Mouse (Mus musculus) embryonic facial prominence, embryonic 14.5 days (tissue): Measurements from ENCODE around the gene Cmtm6. TPM values are rescaled to one million over a fixed set of nuclear protein-coding genes. Genes with fewer than 3 reads are reported as not detected.

Experiments
- ATAC-seq: fragments of 200-750 bp; cut with Nextera tagmentation; 2 replicates; pipeline ENCODE4 v1.8.0; 2017; ENCODE audit warnings: low read depth, moderate number of reproducible peaks, moderate TSS enrichment
- DNase-seq: peaks from one replicate; pipeline ENCODE4 v3.0.0-alpha.2; 2015; ENCODE audit warnings: low spot score
- H3K27ac ChIP-seq: fragments of 300-500 bp; sonication (generic); replicated peaks from 2 replicates; pipeline ENCODE4 v1.5.1; 2014; ENCODE audit warnings: low read depth, mild to moderate bottlenecking, low read length, moderate library complexity
- H3K27me3 ChIP-seq: fragments of 300-500 bp; sonication (generic); replicated peaks from 2 replicates; pipeline ENCODE4 v1.6.1; 2014; ENCODE audit warnings: low read length; ENCODE audit not compliant: control insufficient read depth, insufficient read depth
- H3K36me3 ChIP-seq: fragments of 300-500 bp; sonication (generic); 2 replicates; pipeline ENCODE4 v1.6.1; 2014; ENCODE audit warnings: low read length, mixed read lengths; ENCODE audit not compliant: control insufficient read depth, insufficient read depth
- H3K4me1 ChIP-seq: fragments of 300-500 bp; sonication (generic); 2 replicates; pipeline ENCODE4 v1.6.1; 2014; ENCODE audit warnings: antibody characterized with exemption, low read length; ENCODE audit not compliant: control insufficient read depth, insufficient read depth
- H3K4me2 ChIP-seq: fragments of 300-500 bp; sonication (generic); 2 replicates; pipeline ENCODE4 v1.6.1; 2014; ENCODE audit warnings: low read depth, mild to moderate bottlenecking, low read length, moderate library complexity, mixed read lengths
- H3K4me3 ChIP-seq: fragments of 300-500 bp; sonication (generic); 2 replicates; pipeline ENCODE4 v1.5.1; 2014; ENCODE audit warnings: low read depth, mild to moderate bottlenecking, low read length
- H3K9ac ChIP-seq: fragments of 300-500 bp; sonication (generic); 2 replicates; pipeline ENCODE4 v1.6.1; 2014; ENCODE audit warnings: low read depth, mild to moderate bottlenecking, low read length, moderate library complexity, mixed read lengths
- H3K9me3 ChIP-seq: fragments of 300-500 bp; sonication (generic); 2 replicates; pipeline ENCODE4 v1.6.1; 2016; ENCODE audit warnings: low read length; ENCODE audit not compliant: control insufficient read depth
- WGBS: fragments of 180-500 bp; shearing (Covaris S2); extraction: QIAGEN DNeasy Blood & Tissue Kit; methylation state at CpG from one replicate; pipeline ENCODE4 v1.1.7; 2014; 5-methylcytosine and 5-hydroxymethylcytosine counted together
- polyA plus RNA-seq: library from polyadenylated mRNA; unstranded; fragments of >200 nt; fragmentation: Nextera tagmentation; extraction: Ambion mirVana; gene quantifications from 2 replicates; pipeline ENCODE4 v1.2.1, GENCODE M21; 2014

Cmtm6 gene
- polyA plus RNA-seq, 1 experiment from 2014 or later, result 45.7 TPM

- H3K9me3 ChIP-seq, result no peaks in the 10 kb centered on the region
- WGBS, result 69% methylated on average over 4 of the region's 4 CpGs
- ATAC-seq (no peak), DNase-seq (no peak)
- no peak overlapping the region for H3K4me2 ChIP-seq
- no peak overlapping the region for H3K27ac ChIP-seq
- H3K4me1 ChIP-seq, result peaks cover 18% of the 10 kb centered on the region
- no peak overlapping the region for H3K4me3 ChIP-seq
- no peak overlapping the region for H3K9ac ChIP-seq
- H3K36me3 ChIP-seq, result peaks cover 14% of the 10 kb centered on the region
- no peaks in the 10 kb centered on the region for H3K27me3 ChIP-seq
Measured at GRCm38 (mm10) chr9:114770224-114770623, 39.3 kb downstream of the Cmtm6 start.

- no peaks in the 10 kb centered on the region for H3K9me3 ChIP-seq
- peaks cover 20% of the 10 kb centered on the region for H3K4me1 ChIP-seq
- peaks cover 14% of the 10 kb centered on the region for H3K36me3 ChIP-seq
- H3K27me3 ChIP-seq, result no peaks in the 10 kb centered on the region
- H3K9ac ChIP-seq, result no peak overlapping the region
- H3K4me2 ChIP-seq, result no peak overlapping the region
- DNase-seq (no peak), ATAC-seq (no peak)
- H3K4me3 ChIP-seq, result no peak overlapping the region
- 77% methylated on average over 7 of the region's 7 CpGs for WGBS
- H3K27ac ChIP-seq, result no peak overlapping the region
Measured at GRCm38 (mm10) chr9:114771565-114771964, 40.6 kb downstream of the Cmtm6 start.

GRCm38 (mm10) chr9:114774629-114775028 lies 43.7 kb downstream of the Cmtm6 start:
- Histone ChIP-seq H3K9ac (no peak overlapping the region), H3K4me3 (no peak overlapping the region), H3K36me3 (peaks cover 14% of the 10 kb centered on the region), H3K4me1 (0 out of 2 replicates have a peak, but pooled peaks cover 3% of the 10 kb centered on the region), H3K4me2 (no peak overlapping the region), H3K27me3 (no peaks in the 10 kb centered on the region), H3K27ac (no peak overlapping the region), H3K9me3 (no peaks in the 10 kb centered on the region)
- DNase-seq (no peak), ATAC-seq (no peak)
- 70% methylated on average over 6 of the region's 6 CpGs for WGBS

GRCm38 (mm10) chr9:114775272-114775671 lies 44.4 kb downstream of the Cmtm6 start:
- no peak for ATAC-seq
- WGBS, result 65% methylated on average over 4 of the region's 4 CpGs
- H3K9ac ChIP-seq, result peak overlapping the region; percentile 30; the same call in 1 of the 2 replicates

GRCm38 (mm10) chr9:114776361-114776760 lies 45.4 kb downstream of the Cmtm6 start:
- whole genome bisulfite sequencing, result 86% methylated on average over 3 of the region's 3 CpGs
- H3K36me3 ChIP-seq, result peaks cover 14% of the 10 kb centered on the region
- ATAC-seq, result no peak
- no peak overlapping the region for H3K4me2 ChIP-seq
- H3K9me3 ChIP-seq, result no peaks in the 10 kb centered on the region
- no peaks in the 10 kb centered on the region for H3K27me3 ChIP-seq
- H3K9ac ChIP-seq, result no peak overlapping the region
- no peak for DNase-seq
- H3K27ac ChIP-seq, result no peak overlapping the region
- no peak overlapping the region for H3K4me3 ChIP-seq
- 0 out of 2 replicates have a peak, but pooled peaks cover 3% of the 10 kb centered on the region for H3K4me1 ChIP-seq

More at GRCm38 (mm10) chr9:114775272-114775671, 44.4 kb downstream of the Cmtm6 start:
- no peak overlapping the region for H3K4me3 ChIP-seq
- no peak for DNase-seq
- no peaks in the 10 kb centered on the region for H3K9me3 ChIP-seq
- 0 out of 2 replicates have a peak, but pooled peaks cover 3% of the 10 kb centered on the region for H3K4me1 ChIP-seq
- no peak overlapping the region for H3K4me2 ChIP-seq
- H3K27ac ChIP-seq, result no peak overlapping the region
- H3K36me3 ChIP-seq, result peaks cover 14% of the 10 kb centered on the region
- H3K27me3 ChIP-seq, result no peaks in the 10 kb centered on the region

- WGBS, result 78% methylated on average over 6 of the region's 6 CpGs
- peaks cover 5% of the 10 kb centered on the region for H3K36me3 ChIP-seq
- H3K27me3 ChIP-seq, result no peaks in the 10 kb centered on the region
- DNase-seq (no peak), ATAC-seq (no peak)
- no peak overlapping the region for H3K9ac ChIP-seq
- no peaks in the 10 kb centered on the region for H3K9me3 ChIP-seq
- H3K4me2 ChIP-seq, result no peak overlapping the region
- H3K4me1 ChIP-seq, result 0 out of 2 replicates have a peak, but pooled peaks cover 3% of the 10 kb centered on the region
- no peak overlapping the region for H3K27ac ChIP-seq
- no peak overlapping the region for H3K4me3 ChIP-seq
Measured at GRCm38 (mm10) chr9:114777178-114778046, 46.5 kb downstream of the Cmtm6 start.

- Histone ChIP-seq H3K4me3 (no peak overlapping the region), H3K27me3 (no peaks in the 10 kb centered on the region), H3K9me3 (no peaks in the 10 kb centered on the region), H3K4me1 (0 out of 2 replicates have a peak, but pooled peaks cover 3% of the 10 kb centered on the region), H3K4me2 (no peak overlapping the region), H3K27ac (no peak overlapping the region), H3K36me3 (no peaks in the 10 kb centered on the region), H3K9ac (no peak overlapping the region)
- 70% methylated on average over 7 of the region's 7 CpGs for WGBS
- DNase-seq (no peak), ATAC-seq (no peak)
Measured at GRCm38 (mm10) chr9:114778047-114778390, 47.1 kb downstream of the Cmtm6 start.

- Histone ChIP-seq H3K9ac (no peak overlapping the region), H3K4me2 (no peak overlapping the region), H3K9me3 (no peaks in the 10 kb centered on the region), H3K36me3 (no peaks in the 10 kb centered on the region), H3K4me3 (no peak overlapping the region), H3K27me3 (no peaks in the 10 kb centered on the region), H3K27ac (no peak overlapping the region), H3K4me1 (0 out of 2 replicates have a peak, but pooled peaks cover 3% of the 10 kb centered on the region)
- 90% methylated on average over 7 of the region's 7 CpGs for whole genome bisulfite sequencing
- DNase-seq (no peak), ATAC-seq (no peak)
Measured at GRCm38 (mm10) chr9:114778877-114779276, 48.0 kb downstream of the Cmtm6 start.
